11 mouse cellular contexts compared by ENCODE assay signal in the genomic region with DNA sequence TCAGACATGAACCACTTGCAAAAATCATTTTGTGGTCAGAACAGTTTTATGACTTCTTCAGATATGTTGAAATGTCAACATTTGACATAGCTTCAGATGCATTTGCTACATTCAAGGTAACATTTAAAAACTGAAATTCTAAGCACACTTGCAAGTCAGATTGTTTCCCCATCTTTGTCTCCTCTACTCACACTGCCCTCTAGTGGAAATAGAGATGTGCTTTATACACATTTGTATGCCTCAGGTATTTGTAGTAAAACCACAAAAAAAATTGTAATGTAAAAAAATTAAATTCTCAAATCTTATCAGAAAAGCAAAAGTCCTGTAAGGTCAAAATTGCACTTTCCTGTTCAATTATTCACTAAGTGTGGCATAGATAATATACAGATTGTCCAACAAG. TPM values are rescaled to one million over a fixed set of nuclear protein-coding genes. Genes with fewer than 3 reads are reported as not detected.
DNase-seq lines count a peak whose midpoint lies in the region; ATAC-seq and TF ChIP-seq lines count a peak whose summit lies in the region.
"Had no signal": no experiment of that assay in that cellular context is flagged by ENCODE, and none has a peak within 500 bp of the region (broad histone marks: within the 10 kb centered on the region; RNA-seq: fewer than 3 reads in every experiment).

No protein-coding gene starts in this region.

- H3K4me1 ChIP-seq in hindbrain, embryonic 11.5 days (replicated peaks; ENCODE audit: control insufficient read depth, insufficient read depth, low read length) = no peaks in the 10 kb centered on the region
- no peaks in the 10 kb centered on the region for H3K4me1 ChIP-seq in hindbrain, embryonic 10.5 days (replicated peaks)
- H3K4me1 ChIP-seq in midbrain, postnatal 0 days (ENCODE audit: insufficient read depth, low read length) = no peaks in the 10 kb centered on the region
- H3K4me1 ChIP-seq in midbrain, embryonic 13.5 days (replicated peaks) = no peaks in the 10 kb centered on the region

- H3K27ac ChIP-seq in hindbrain, embryonic 11.5 days (ENCODE audit: low read depth, low read length) = no peak overlapping the region
- H3K27ac ChIP-seq in hindbrain, embryonic 10.5 days = no peak overlapping the region
- H3K27ac ChIP-seq in midbrain, postnatal 0 days (ENCODE audit: low read depth, low read length) = no peak overlapping the region
- no peak overlapping the region for H3K27ac ChIP-seq in midbrain, embryonic 13.5 days

- TF ChIP-seq CTCF in midbrain, postnatal 0 days (IDR thresholded peaks at IDR 0.05) = peak; percentile 76
- no peak for TF ChIP-seq CTCF in brain, embryonic 14.5 days (IDR thresholded peaks at IDR 0.05; ENCODE audit: borderline replicate concordance, extremely low read depth, insufficient read depth, insufficient read length)

- no peak overlapping the region for H3K4me2 ChIP-seq in hindbrain, embryonic 11.5 days (replicated peaks; ENCODE audit: low read depth, low read length)
- no peak overlapping the region for H3K4me2 ChIP-seq in midbrain, postnatal 0 days (ENCODE audit: low read depth, low read length, poor library complexity, severe bottlenecking)
- H3K4me2 ChIP-seq in midbrain, embryonic 13.5 days (replicated peaks) = no peak overlapping the region

- TF ChIP-seq POLR2A in brain, embryonic 14.5 days (IDR thresholded peaks at IDR 0.05; ENCODE audit: borderline replicate concordance, extremely low read depth, insufficient read depth, insufficient read length, poor library complexity, severe bottlenecking) = no peak

- no peaks in the 10 kb centered on the region for H3K27me3 ChIP-seq in hindbrain, embryonic 11.5 days (ENCODE audit: control insufficient read depth, insufficient read depth, low read length)
- H3K27me3 ChIP-seq in hindbrain, embryonic 10.5 days (ENCODE audit: insufficient read depth, poor library complexity, severe bottlenecking) = no peaks in the 10 kb centered on the region
- H3K27me3 ChIP-seq in midbrain, postnatal 0 days (ENCODE audit: insufficient read depth, low read length) = no peaks in the 10 kb centered on the region
- no peaks in the 10 kb centered on the region for H3K27me3 ChIP-seq in midbrain, embryonic 13.5 days

- H3K9ac ChIP-seq in hindbrain, embryonic 11.5 days (ENCODE audit: low read depth, low read length) = no peak overlapping the region
- H3K9ac ChIP-seq in midbrain, postnatal 0 days (replicated peaks; ENCODE audit: low read length, poor library complexity, severe bottlenecking) = no peak overlapping the region
- H3K9ac ChIP-seq in midbrain, embryonic 13.5 days (replicated peaks) = no peak overlapping the region

- ATAC-seq in hindbrain, embryonic 11.5 days (ENCODE audit: low FRiP score) = no peak
- ATAC-seq in midbrain, postnatal 0 days (ENCODE audit: low FRiP score) = no peak
- ATAC-seq in midbrain, embryonic 13.5 days = no peak
- no peak for ATAC-seq in frontal cortex, adult (ENCODE audit: low TSS enrichment)

- no peaks in the 10 kb centered on the region for H3K9me3 ChIP-seq in hindbrain, embryonic 11.5 days (ENCODE audit: control insufficient read depth, low read length)
- H3K9me3 ChIP-seq in hindbrain, embryonic 10.5 days = no peaks in the 10 kb centered on the region
- H3K9me3 ChIP-seq in midbrain, postnatal 0 days (ENCODE audit: low read length) = no peaks in the 10 kb centered on the region
- H3K9me3 ChIP-seq in midbrain, embryonic 13.5 days = no peaks in the 10 kb centered on the region

- DNase-seq in hindbrain, embryonic 11.5 days (ENCODE audit: low spot score) = peak; percentile 30
- no peak for DNase-seq in hindbrain, embryonic 10.5 days (ENCODE audit: low spot score)
- DNase-seq in midbrain, postnatal 0 days (ENCODE audit: low spot score) = peak; percentile 64
- peak; percentile 55 for DNase-seq in brain, embryonic 14.5 days (ENCODE audit: low read depth)
- DNase-seq in frontal cortex, postnatal 10 days (ENCODE audit: low spot score in 2 of 2) = no peak
- no peak for DNase-seq in heart, postnatal 10 days
- DNase-seq: cerebellum, postnatal 36 days; spleen, adult 18-20 months; thymus, postnatal 25 days had no signal

- H3K36me3 ChIP-seq in hindbrain, embryonic 11.5 days (ENCODE audit: control insufficient read depth, insufficient read depth, low read length) = no peaks in the 10 kb centered on the region
- peaks cover 66% of the 10 kb centered on the region for H3K36me3 ChIP-seq in hindbrain, embryonic 10.5 days
- peaks cover 19% of the 10 kb centered on the region; the same call in 1 of the 2 replicates for H3K36me3 ChIP-seq in midbrain, postnatal 0 days (ENCODE audit: insufficient read depth, low read length)
- peaks cover 20% of the 10 kb centered on the region for H3K36me3 ChIP-seq in midbrain, embryonic 13.5 days

- no peak overlapping the region for H3K4me3 ChIP-seq in hindbrain, embryonic 11.5 days (ENCODE audit: low read depth, low read length)
- no peak overlapping the region for H3K4me3 ChIP-seq in hindbrain, embryonic 10.5 days
- H3K4me3 ChIP-seq in midbrain, postnatal 0 days (ENCODE audit: low read depth, low read length) = no peak overlapping the region
- H3K4me3 ChIP-seq in midbrain, embryonic 13.5 days (replicated peaks) = no peak overlapping the region

- intact Hi-C loops in heart, postnatal 10 days (cut with DNase I) = loop anchor here (2.0 to 10.0 kb wide), 2 partner anchors 47 to 107 kb away; no protein-coding TSS in a partner anchor

RNA-seq across cellular contexts. Expression of a gene that starts 49.0 kb away (rescaled TPM):
- 72.7 and 77.1 TPM in 2 replicates for polyA plus RNA-seq in hindbrain, embryonic 11.5 days (2014; fragmentation: Nextera tagmentation; extraction: Ambion mirVana)
- polyA plus RNA-seq in hindbrain, embryonic 10.5 days (2016; fragmentation: Nextera tagmentation; extraction: Ambion mirVana) = 41.7 and 43.1 TPM in 2 replicates
- total RNA-seq in midbrain, postnatal 0 days (2014; rRNA removed) = 167 and 185 TPM in 2 replicates
- 40.3 and 45.9 TPM in 2 replicates for polyA plus RNA-seq in midbrain, postnatal 0 days (2015; fragmentation: Nextera tagmentation; extraction: Ambion mirVana)
- polyA plus RNA-seq in midbrain, embryonic 13.5 days (2015; fragmentation: Nextera tagmentation; extraction: Ambion mirVana) = 52.1 and 54.9 TPM in 2 replicates
- polyA plus RNA-seq in brain, embryonic 14.5 days (2012; rRNA removed) = 109 and 118 TPM in 2 replicates
- total RNA-seq in heart, postnatal 10 days (2021) = 100 to 1,000 TPM; 106 to 108 TPM

RNA-seq across cellular contexts. Expression of a gene that starts 51.8 kb away (rescaled TPM):
- 85.7 and 86.1 TPM in 2 replicates for polyA plus RNA-seq in hindbrain, embryonic 11.5 days (2014; fragmentation: Nextera tagmentation; extraction: Ambion mirVana)
- 146 and 151 TPM in 2 replicates for polyA plus RNA-seq in hindbrain, embryonic 10.5 days (2016; fragmentation: Nextera tagmentation; extraction: Ambion mirVana)
- total RNA-seq in midbrain, postnatal 0 days (2014; rRNA removed) = 312 and 376 TPM in 2 replicates
- 293 and 297 TPM in 2 replicates for polyA plus RNA-seq in midbrain, postnatal 0 days (2015; fragmentation: Nextera tagmentation; extraction: Ambion mirVana)
- polyA plus RNA-seq in midbrain, embryonic 13.5 days (2015; fragmentation: Nextera tagmentation; extraction: Ambion mirVana) = 179 and 201 TPM in 2 replicates
- polyA plus RNA-seq in brain, embryonic 14.5 days (2012; rRNA removed) = 160 and 168 TPM in 2 replicates
- total RNA-seq in heart, postnatal 10 days (2021) = 100 to 1,000 TPM in 1 of 2 experiments, 10 to 100 TPM in 1; 96.4 to 109 TPM

Comparison
In these comparisons a context has a peak if more than half of its experiments do, and no peak if none do; other contexts are left out.
1. DNase-seq: peak in hindbrain, embryonic 11.5 days (single experiment), midbrain, postnatal 0 days (single experiment) and brain, embryonic 14.5 days (single experiment); none in hindbrain, embryonic 10.5 days (single experiment), frontal cortex, postnatal 10 days (0 of 2) and heart, postnatal 10 days (0 of 2).